Comparison of ENCODE assay signal across 8 mouse cellular contexts in genomic region chr2:128698693-128699181, GRCm38 (mm10). TPM values are rescaled to one million over a fixed set of nuclear protein-coding genes. Genes with fewer than 3 reads are reported as not detected.
DNase-seq lines count a peak whose midpoint lies in the region; TF ChIP-seq lines count a peak whose summit lies in the region.

Mertk (plus strand) TSS chr2:128698956.

- no peak for TF ChIP-seq CTCF in left cerebral cortex, adult 2 months (IDR thresholded peaks at IDR 0.05)

- peak within 1 kb of the TSS; percentile 64 for H3K4me3 ChIP-seq in left cerebral cortex, adult 2 months

- peak within 1 kb of the TSS; percentile 82 for H3K27ac ChIP-seq in left cerebral cortex, adult 2 months

- intact Hi-C loops in gastrocnemius, postnatal 14 days (cut with DNase I; ENCODE audit: low total_unique reads): loop anchor here (5.0 to 10.0 kb wide), 2 partner anchors 56 to 119 kb away; partner anchors contain the start of gene Tmem87b
- intact Hi-C loops in left cerebral cortex, adult 2 months (cut with DNase I): loop anchor here (1.0 kb wide), 1 partner anchor 119 kb away; no protein-coding TSS in a partner anchor

- DNase-seq in adrenal gland, postnatal 14 days: peak; percentile 94
- peak; percentile 85 for DNase-seq in embryo, embryonic 10 days (ENCODE audit: low spot score)
- DNase-seq in gastrocnemius, postnatal 14 days: peak; percentile 89
- peak; percentile 39 for DNase-seq in induced T-regulatory cell, adult 2 months (ENCODE audit: low read depth)
- DNase-seq in left cerebral cortex, adult 2 months (ENCODE audit: extremely low spot score in 1 of 2, low spot score in 2 of 2): peak; percentile 63 to 71
- DNase-seq in lung, postnatal 36 days: peak; percentile 98
- peak; percentile 90 for DNase-seq in right cerebral cortex, postnatal 10 days (ENCODE audit: low spot score in 2 of 2)
- no peak for DNase-seq in natural killer cell, adult 2 months (ENCODE audit: low spot score in 2 of 2)

RNA-seq across cellular contexts. Expression of gene Mertk, which starts in this region (rescaled TPM):
- 11.7 and 14.0 TPM in 2 replicates for total RNA-seq in adrenal gland, postnatal 14 days (2021)
- 1 to 10 TPM; 3.6 to 5.0 TPM for total RNA-seq in gastrocnemius, postnatal 14 days (2021)
- total RNA-seq in left cerebral cortex, adult 2 months (2021): 10 to 100 TPM; 29.6 to 35.1 TPM

Comparison
In these comparisons a context has a peak if more than half of its experiments do, and no peak if none do; other contexts are left out.
1. DNase-seq: peak in adrenal gland, postnatal 14 days (single experiment), embryo, embryonic 10 days (single experiment), gastrocnemius, postnatal 14 days (single experiment), induced T-regulatory cell, adult 2 months (single experiment), left cerebral cortex, adult 2 months (2 of 2), lung, postnatal 36 days (single experiment) and right cerebral cortex, postnatal 10 days (2 of 2); none in natural killer cell, adult 2 months (0 of 2).